Mouse (Mus musculus) neural tube, embryonic 12.5 days (tissue): ENCODE results near the gene Heatr6. TPM values are rescaled to one million over a fixed set of nuclear protein-coding genes. Genes with fewer than 3 reads are reported as not detected.

Source experiments
- ATAC-seq: fragments of 200-750 bp; cut with Nextera tagmentation; 2 replicates; pipeline ENCODE4 v1.8.0; 2017; ENCODE audit warnings: low read depth, mild to moderate bottlenecking, moderate TSS enrichment, moderate library complexity; ENCODE audit not compliant: low FRiP score
- H3K27ac ChIP-seq: fragments of 300-500 bp; sonication (generic); 2 replicates; pipeline ENCODE4 v1.5.1; 2016
- H3K27me3 ChIP-seq: fragments of 300-500 bp; sonication (generic); replicated peaks from 2 replicates; pipeline ENCODE4 v1.6.1; 2016; ENCODE audit warnings: mild to moderate bottlenecking
- H3K36me3 ChIP-seq: fragments of 300-500 bp; sonication (generic); 2 replicates; pipeline ENCODE4 v1.6.1; 2016; ENCODE audit warnings: mild to moderate bottlenecking
- H3K4me1 ChIP-seq: fragments of 300-500 bp; sonication (generic); 2 replicates; pipeline ENCODE4 v1.6.1; 2016
- H3K4me2 ChIP-seq: fragments of 300-500 bp; sonication (generic); replicated peaks from 2 replicates; pipeline ENCODE4 v1.6.1; 2016; ENCODE audit warnings: mild to moderate bottlenecking
- H3K4me3 ChIP-seq: fragments of 300-500 bp; sonication (generic); 2 replicates; pipeline ENCODE4 v1.5.1; 2016
- H3K9ac ChIP-seq: fragments of 300-500 bp; sonication (generic); 2 replicates; pipeline ENCODE4 v1.6.1; 2016; ENCODE audit warnings: mild to moderate bottlenecking
- H3K9me3 ChIP-seq: fragments of 300-500 bp; sonication (generic); 2 replicates; pipeline ENCODE4 v1.6.1; 2016; ENCODE audit warnings: mild to moderate bottlenecking
- WGBS: fragments of 180-500 bp; shearing (Covaris S2); methylation state at CpG from one replicate; pipeline ENCODE4 v1.1.7; 2016; 5-methylcytosine and 5-hydroxymethylcytosine counted together
- polyA plus RNA-seq: library from polyadenylated mRNA; unstranded; fragments of >200 nt; fragmentation: Nextera tagmentation; extraction: Ambion mirVana; gene quantifications from 2 replicates; pipeline ENCODE4 v1.2.1, GENCODE M21; 2016

The Heatr6 gene
- polyA plus RNA-seq, 1 experiment from 2014 or later, result 33.2 TPM

DNA sequence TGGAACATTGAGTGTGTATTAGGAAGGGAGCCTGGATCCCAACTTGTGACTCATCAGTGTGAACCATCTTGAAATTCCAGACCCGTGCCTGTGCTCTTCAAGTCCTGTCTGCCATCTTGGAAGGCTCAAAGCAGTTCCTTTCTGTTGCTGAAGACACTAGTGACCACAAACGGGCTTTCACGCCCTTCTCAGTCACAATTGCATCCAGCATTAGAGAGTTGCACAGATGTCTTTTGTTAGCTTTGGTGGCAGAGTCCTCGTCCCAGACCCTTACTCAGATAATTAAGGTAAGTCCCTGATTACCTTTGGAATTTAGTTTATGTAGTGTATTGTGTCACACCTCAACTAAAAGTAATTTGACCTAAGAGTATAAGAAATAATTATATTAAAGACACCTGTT is 15.5 kb downstream of the Heatr6 start:
- no peak overlapping the region for H3K27ac ChIP-seq
- H3K4me3 ChIP-seq, result no peak overlapping the region
- 92% methylated on average over 4 of the region's 4 CpGs for WGBS
- no peak overlapping the region for H3K4me2 ChIP-seq
- H3K36me3 ChIP-seq, result peaks cover 93% of the 10 kb centered on the region
- no peak for ATAC-seq
- no peak overlapping the region for H3K9ac ChIP-seq
- no peaks in the 10 kb centered on the region for H3K9me3 ChIP-seq
- no peaks in the 10 kb centered on the region for H3K27me3 ChIP-seq
- H3K4me1 ChIP-seq, result no peaks in the 10 kb centered on the region

DNA sequence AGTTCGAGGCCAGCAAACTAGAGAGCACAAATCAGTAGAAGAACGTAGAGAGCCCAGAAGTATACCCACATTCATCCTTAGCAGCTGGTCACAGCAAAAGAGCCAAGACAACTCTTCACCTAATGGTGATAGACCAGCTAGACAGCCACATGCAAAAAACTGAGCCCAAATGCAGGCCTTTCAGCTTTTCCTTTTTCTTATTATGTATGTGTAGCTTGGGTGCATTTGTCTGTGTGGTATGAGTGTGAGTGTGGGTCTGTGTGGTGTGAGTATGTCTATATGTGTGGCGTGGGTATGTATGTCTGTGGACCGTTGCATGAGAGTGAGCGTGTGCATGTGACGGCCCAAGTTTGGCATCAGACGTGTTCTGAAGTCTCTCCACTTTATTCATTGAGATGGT is 17.5 kb downstream of the Heatr6 start:
- Histone ChIP-seq H3K9me3 (no peaks in the 10 kb centered on the region), H3K27ac (no peak overlapping the region), H3K4me2 (no peak overlapping the region), H3K4me3 (no peak overlapping the region), H3K36me3 (peaks cover 93% of the 10 kb centered on the region), H3K4me1 (no peaks in the 10 kb centered on the region), H3K27me3 (no peaks in the 10 kb centered on the region), H3K9ac (no peak overlapping the region)
- no peak for ATAC-seq
- 95% methylated on average over 7 of the region's 7 CpGs for WGBS

DNA sequence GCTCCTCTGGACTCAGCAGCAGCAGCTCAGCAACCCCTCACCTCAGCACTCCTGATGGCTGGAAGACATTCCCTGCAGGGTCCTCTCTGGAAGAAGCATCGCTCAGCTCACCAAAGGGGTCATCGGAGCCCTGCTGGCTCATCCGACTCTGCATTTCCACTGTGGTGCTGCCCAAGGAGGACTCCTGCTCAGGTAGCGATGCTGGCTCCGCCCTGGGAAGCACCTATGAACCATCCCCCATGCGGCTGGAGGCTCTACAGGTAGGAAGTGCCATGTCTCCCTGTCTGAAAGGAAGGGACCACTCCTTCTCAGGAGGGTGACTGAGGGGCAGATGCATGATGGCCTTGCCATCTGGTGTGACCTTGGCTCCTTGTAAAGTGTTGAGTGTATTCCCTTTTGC is 18.8 kb downstream of the Heatr6 start:
- H3K36me3 ChIP-seq, result peaks cover 93% of the 10 kb centered on the region
- no peaks in the 10 kb centered on the region for H3K4me1 ChIP-seq
- H3K9me3 ChIP-seq, result no peaks in the 10 kb centered on the region
- H3K4me3 ChIP-seq, result no peak overlapping the region
- no peak overlapping the region for H3K9ac ChIP-seq
- no peak overlapping the region for H3K4me2 ChIP-seq
- no peaks in the 10 kb centered on the region for H3K27me3 ChIP-seq
- no peak for ATAC-seq
- H3K27ac ChIP-seq, result no peak overlapping the region
- WGBS, result 94% methylated on average over 6 of the region's 6 CpGs

DNA sequence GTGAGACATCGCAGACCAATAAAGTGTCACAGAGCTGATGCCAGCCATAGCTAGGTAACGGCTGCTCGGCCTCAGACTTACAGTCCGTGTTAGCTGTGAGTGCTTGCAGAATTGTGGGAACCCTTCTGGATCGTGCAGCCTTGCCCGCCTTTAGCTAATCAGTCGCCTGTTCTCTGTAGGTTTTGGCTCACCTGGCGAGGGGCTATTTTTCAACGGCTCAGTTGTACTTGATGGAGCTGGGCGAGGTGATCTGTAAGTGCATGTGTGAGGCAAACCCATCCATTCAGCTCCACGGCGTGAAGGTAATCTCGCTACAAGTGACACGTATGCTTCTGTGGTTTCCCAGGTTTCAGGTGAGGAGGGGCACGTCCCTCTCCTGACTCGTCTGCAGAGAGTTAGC is 20.2 kb downstream of the Heatr6 start:
- H3K27me3 ChIP-seq, result no peaks in the 10 kb centered on the region
- H3K9ac ChIP-seq, result no peak overlapping the region
- ATAC-seq, result no peak
- no peaks in the 10 kb centered on the region for H3K4me1 ChIP-seq
- H3K9me3 ChIP-seq, result no peaks in the 10 kb centered on the region
- H3K4me3 ChIP-seq, result no peak overlapping the region
- H3K4me2 ChIP-seq, result no peak overlapping the region
- peaks cover 90% of the 10 kb centered on the region for H3K36me3 ChIP-seq
- no peak overlapping the region for H3K27ac ChIP-seq
- WGBS, result 93% methylated on average over 16 of the region's 16 CpGs

DNA sequence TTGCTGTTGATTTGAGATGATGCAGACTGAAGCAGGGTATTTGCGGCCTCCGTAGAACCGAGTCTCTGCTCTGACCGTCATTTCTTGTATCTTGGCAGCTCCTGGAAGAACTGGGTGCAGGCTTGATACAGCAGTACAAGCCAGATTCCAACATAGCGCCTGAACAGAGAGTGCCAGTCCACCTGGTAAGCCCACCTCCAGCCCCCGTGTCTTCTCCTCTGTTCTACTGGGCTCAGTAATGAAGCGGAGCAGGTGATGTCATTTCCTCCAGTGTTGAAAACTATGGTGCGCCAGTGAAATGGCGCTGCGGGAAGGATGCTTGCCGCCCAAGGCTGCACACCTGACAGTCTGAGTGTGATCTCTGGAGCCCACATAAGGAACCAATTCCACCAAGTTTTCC is 20.8 kb downstream of the Heatr6 start:
- Histone ChIP-seq H3K36me3 (peaks cover 91% of the 10 kb centered on the region), H3K4me2 (no peak overlapping the region), H3K9me3 (no peaks in the 10 kb centered on the region), H3K4me3 (no peak overlapping the region), H3K4me1 (no peaks in the 10 kb centered on the region), H3K9ac (no peak overlapping the region), H3K27me3 (no peaks in the 10 kb centered on the region), H3K27ac (no peak overlapping the region)
- WGBS, result 94% methylated on average over 11 of the region's 11 CpGs
- no peak for ATAC-seq

DNA sequence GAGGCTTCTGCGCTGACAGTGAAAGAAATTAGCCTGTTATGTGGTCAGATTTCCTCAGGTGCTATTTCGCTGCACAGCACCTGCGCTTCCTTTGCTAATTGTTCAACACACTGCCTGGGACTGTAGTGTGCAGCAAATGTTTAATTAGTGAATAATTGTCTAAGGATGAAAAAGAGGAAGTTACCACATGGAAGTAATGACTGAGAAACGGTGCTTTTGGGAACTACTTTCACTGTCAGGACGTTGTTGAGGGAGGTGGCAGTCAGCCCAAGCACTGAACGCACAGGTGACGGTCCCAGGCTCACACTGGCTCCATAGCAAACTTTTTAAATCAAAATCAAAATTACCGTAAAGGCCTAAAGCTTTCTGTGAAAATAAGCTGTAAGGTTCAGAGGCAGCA is 23.3 kb downstream of the Heatr6 start:
- no peaks in the 10 kb centered on the region for H3K4me1 ChIP-seq
- no peak overlapping the region for H3K4me3 ChIP-seq
- ATAC-seq, result no peak
- H3K9ac ChIP-seq, result no peak overlapping the region
- 93% methylated on average over 8 of the region's 8 CpGs for WGBS
- no peak overlapping the region for H3K27ac ChIP-seq
- H3K4me2 ChIP-seq, result no peak overlapping the region
- H3K9me3 ChIP-seq, result no peaks in the 10 kb centered on the region
- H3K36me3 ChIP-seq, result peaks cover 96% of the 10 kb centered on the region
- H3K27me3 ChIP-seq, result no peaks in the 10 kb centered on the region

DNA sequence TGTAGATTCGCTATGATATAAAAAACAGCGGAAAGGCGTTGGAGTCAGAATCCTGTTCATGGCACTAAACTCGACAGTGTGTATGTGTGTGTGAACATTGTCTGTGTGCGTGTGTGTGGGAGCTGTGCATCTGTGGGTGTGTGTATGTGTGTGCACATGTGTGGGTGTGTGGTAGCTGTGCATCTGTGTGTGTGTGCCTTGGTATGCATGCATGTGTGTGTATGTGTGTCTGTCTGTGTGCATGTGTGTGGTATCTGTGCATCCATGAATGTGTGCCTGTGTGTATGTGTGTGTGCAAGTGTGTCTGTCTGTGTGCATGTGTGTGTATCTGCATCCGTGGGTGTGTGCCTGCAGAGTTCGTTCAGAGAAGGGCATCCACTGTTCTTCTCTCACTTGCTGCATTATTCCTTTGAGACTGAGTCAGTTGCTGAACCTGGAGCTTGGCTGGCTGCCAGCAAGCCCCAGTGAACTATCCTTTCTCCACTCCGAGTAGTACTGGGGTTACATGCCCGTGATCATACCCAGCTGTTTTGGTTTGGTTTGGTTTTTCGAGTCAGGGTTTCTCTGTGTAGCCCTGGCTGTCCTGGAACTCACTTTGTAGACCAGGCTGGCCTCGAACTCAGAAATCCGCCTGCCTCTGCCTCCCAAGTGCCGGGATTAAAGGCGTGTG is 30.6 kb downstream of the Heatr6 start:
- 92% methylated on average over 14 of the region's 14 CpGs for WGBS

DNA sequence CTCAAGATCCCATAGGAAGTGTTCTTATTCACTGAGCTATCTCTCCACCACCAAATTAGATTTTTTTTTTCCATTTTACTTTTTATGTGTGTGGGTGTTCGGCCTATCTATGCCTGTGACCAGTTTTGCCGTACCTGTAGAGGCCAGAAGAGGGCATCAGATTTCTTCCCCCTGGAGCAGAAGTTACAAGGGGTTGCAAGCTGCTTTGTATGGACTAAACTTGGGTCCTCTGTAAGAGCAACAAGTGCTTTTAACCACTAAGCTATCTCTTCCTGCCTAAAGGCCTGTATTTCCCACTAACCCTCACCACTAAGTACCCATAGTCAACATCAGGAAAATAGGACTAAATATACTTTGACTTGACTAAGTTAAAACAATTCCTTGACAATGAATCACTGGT is 31.2 kb downstream of the Heatr6 start:
- no peaks in the 10 kb centered on the region for H3K9me3 ChIP-seq
- peaks cover 47% of the 10 kb centered on the region for H3K36me3 ChIP-seq
- no peak overlapping the region for H3K9ac ChIP-seq
- no peak overlapping the region for H3K4me2 ChIP-seq
- H3K27me3 ChIP-seq, result no peaks in the 10 kb centered on the region
- no peak overlapping the region for H3K4me3 ChIP-seq
- no peak for ATAC-seq
- no peaks in the 10 kb centered on the region for H3K4me1 ChIP-seq
- H3K27ac ChIP-seq, result no peak overlapping the region
- 86% methylated on average over 2 of the region's 2 CpGs for WGBS

More for the DNA sequence above, 30.6 kb downstream of the Heatr6 start:
- no peak overlapping the region for H3K27ac ChIP-seq
- no peak overlapping the region for H3K9ac ChIP-seq
- no peaks in the 10 kb centered on the region for H3K27me3 ChIP-seq
- H3K4me1 ChIP-seq, result no peaks in the 10 kb centered on the region
- no peak for ATAC-seq
- no peak overlapping the region for H3K4me3 ChIP-seq
- H3K4me2 ChIP-seq, result no peak overlapping the region
- H3K9me3 ChIP-seq, result no peaks in the 10 kb centered on the region
- peaks cover 53% of the 10 kb centered on the region for H3K36me3 ChIP-seq

DNA sequence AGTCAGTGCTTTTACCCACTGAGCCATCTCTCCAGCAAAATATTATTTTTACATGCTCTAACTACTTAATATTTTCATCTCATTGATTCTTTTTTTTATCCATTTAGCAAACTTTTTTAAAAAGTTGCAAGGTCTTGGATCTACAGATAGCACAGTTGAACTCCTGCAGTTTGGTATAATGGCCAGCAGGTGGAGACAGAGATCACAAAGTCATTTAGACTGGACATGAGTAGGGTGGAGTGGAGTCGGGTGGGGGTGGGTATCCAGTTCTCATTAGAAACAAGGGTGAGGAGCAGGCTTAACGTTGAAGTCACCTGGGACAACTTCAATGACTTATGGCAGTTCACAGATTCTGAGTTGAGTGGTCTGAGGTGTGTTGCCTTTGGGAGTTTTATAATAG is 31.9 kb downstream of the Heatr6 start:
- WGBS, result 12% methylated on average over 2 of the region's 2 CpGs
- Histone ChIP-seq H3K27me3 (no peaks in the 10 kb centered on the region), H3K36me3 (peaks cover 40% of the 10 kb centered on the region), H3K27ac (no peak overlapping the region), H3K4me2 (no peak overlapping the region), H3K4me3 (no peak overlapping the region), H3K4me1 (no peaks in the 10 kb centered on the region), H3K9ac (no peak overlapping the region), H3K9me3 (no peaks in the 10 kb centered on the region)
- no peak for ATAC-seq

DNA sequence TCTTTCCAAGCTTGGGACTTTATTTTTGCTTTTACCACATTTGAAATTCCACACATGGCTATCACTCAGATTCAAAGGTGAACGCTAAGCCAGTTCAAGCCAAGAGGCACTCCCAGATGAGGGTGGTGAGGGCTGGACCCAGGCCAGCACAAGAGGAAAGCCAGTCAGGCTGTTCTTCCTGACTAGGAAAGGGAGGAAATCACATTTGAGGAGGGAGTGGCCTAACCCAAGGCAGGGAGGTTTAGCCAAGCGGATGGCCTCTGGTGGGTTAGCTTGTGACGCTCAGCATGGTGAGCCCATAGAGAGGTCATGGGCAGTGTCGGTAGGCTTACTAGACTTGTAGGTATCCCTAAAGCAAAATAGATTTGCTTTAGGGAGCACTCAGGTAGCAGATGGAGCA is 33.3 kb downstream of the Heatr6 start:
- no peak overlapping the region for H3K9ac ChIP-seq
- H3K4me3 ChIP-seq, result no peak overlapping the region
- no peak overlapping the region for H3K27ac ChIP-seq
- no peaks in the 10 kb centered on the region for H3K9me3 ChIP-seq
- H3K4me2 ChIP-seq, result no peak overlapping the region
- ATAC-seq, result no peak
- no peaks in the 10 kb centered on the region for H3K27me3 ChIP-seq
- H3K4me1 ChIP-seq, result no peaks in the 10 kb centered on the region
- peaks cover 25% of the 10 kb centered on the region for H3K36me3 ChIP-seq
- 82% methylated on average over 4 of the region's 4 CpGs for WGBS

DNA sequence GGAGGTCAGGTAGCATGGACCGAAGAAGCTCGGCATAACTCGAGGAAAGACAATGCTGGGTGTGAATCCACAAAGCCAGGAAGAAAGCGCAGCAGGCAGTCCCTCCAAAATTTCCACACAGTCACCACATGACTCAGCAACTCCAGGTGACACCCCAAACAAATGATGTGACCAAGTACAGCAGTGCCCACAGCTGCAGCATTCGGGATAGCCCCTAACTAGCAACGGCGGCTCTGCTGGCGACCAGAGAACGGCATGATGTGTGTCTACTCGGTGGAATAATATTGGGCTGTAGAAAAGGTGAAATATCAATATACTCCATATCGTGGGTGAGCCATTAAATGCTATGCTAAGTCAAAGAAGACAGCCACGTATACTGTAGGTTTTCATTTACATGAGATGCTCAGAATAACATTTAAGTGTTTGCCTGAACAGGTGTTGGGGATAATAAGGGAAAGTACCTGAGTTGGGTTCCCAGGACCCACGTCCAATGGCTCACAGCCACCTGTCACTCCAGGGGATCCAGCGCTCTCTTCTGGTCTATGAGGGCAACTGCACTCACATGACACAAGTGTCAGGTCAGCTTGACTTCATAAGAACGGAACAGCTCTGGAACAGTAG is 34.0 kb downstream of the Heatr6 start:
- no peaks in the 10 kb centered on the region for H3K4me1 ChIP-seq
- H3K27ac ChIP-seq, result no peak overlapping the region
- no peak overlapping the region for H3K4me2 ChIP-seq
- ATAC-seq, result no peak
- peaks cover 21% of the 10 kb centered on the region for H3K36me3 ChIP-seq
- no peaks in the 10 kb centered on the region for H3K27me3 ChIP-seq
- 86% methylated on average over 15 of the region's 15 CpGs for WGBS
- no peaks in the 10 kb centered on the region for H3K9me3 ChIP-seq
- H3K4me3 ChIP-seq, result no peak overlapping the region
- no peak overlapping the region for H3K9ac ChIP-seq

DNA sequence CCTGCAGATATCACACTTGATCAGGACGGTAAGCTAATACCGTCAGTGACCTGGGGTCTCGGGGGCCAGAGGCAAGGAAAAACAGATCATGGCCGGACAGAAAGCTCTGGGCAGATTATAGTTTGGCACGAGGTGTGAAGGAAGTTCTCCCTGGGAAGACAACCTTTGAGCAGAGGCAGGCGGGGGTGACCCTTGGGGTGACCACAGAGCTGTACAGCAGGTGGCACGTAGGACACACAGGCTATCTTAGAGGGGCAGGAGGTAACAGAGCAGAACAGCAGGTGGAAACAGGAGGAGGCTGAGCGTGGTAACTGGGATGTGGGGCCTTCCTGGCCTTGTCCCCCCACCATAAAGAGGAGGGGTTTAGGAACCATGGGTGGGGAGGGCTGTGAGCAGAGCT is 34.8 kb downstream of the Heatr6 start:
- WGBS, result 84% methylated on average over 8 of the region's 8 CpGs
- no peaks in the 10 kb centered on the region for H3K4me1 ChIP-seq
- H3K9me3 ChIP-seq, result no peaks in the 10 kb centered on the region
- H3K27ac ChIP-seq, result no peak overlapping the region
- H3K9ac ChIP-seq, result no peak overlapping the region
- H3K4me2 ChIP-seq, result no peak overlapping the region
- H3K4me3 ChIP-seq, result no peak overlapping the region
- H3K27me3 ChIP-seq, result no peaks in the 10 kb centered on the region
- no peak for ATAC-seq
- peaks cover 13% of the 10 kb centered on the region; the same call in 1 of the 2 replicates for H3K36me3 ChIP-seq

DNA sequence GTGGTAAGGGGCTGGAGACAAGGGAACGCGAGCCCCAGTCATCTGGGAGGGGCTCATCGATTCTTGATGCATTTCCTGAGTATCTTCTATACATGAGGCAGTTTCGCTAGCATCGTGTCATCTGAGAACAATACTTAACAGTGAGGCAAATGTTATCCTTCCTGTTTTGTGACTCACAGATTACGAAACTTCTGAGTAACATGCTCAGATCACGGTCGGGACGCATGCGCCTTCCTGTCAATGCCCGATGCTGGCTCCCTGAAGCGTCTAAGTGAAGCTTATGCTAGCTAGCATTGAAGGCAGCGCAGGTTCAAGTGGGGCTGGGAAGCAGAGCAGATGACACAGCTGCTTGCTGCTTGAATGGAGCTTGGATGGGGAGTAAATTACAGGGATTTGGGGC is 35.8 kb downstream of the Heatr6 start:
- ATAC-seq, result no peak
- Histone ChIP-seq H3K27ac (no peak overlapping the region), H3K4me1 (no peaks in the 10 kb centered on the region), H3K36me3 (0 out of 2 replicates have a peak, but pooled peaks cover 7% of the 10 kb centered on the region), H3K9ac (no peak overlapping the region), H3K9me3 (no peaks in the 10 kb centered on the region), H3K4me2 (no peak overlapping the region), H3K27me3 (no peaks in the 10 kb centered on the region), H3K4me3 (no peak overlapping the region)
- WGBS, result 73% methylated on average over 13 of the region's 13 CpGs
